Mouse (Mus musculus) embryo, embryonic 10.5 days (tissue): Measurements from ENCODE around the gene Arid3a.

Experiments
- DNase-seq: peaks from one replicate; pipeline ENCODE4 v3.0.0-alpha.2; 2015; ENCODE audit warnings: low spot score

Gene Arid3a

GRCm38 (mm10) chr10:79908167-79909091 is 18.4 kb upstream of the Arid3a start, which contains the start of gene Med16:
Gene Med16, minus strand, starts transcription at chr10:79908923.
- peak; percentile 98 for DNase-seq

GRCm38 (mm10) chr10:79909092-79909922 is 17.5 kb upstream of the Arid3a start:
- no peak for DNase-seq

GRCm38 (mm10) chr10:79910556-79910955 is 16.3 kb upstream of the Arid3a start, which contains the start of gene Gm26602:
Gene Gm26602, plus strand, starts transcription at chr10:79910856.
- no peak for DNase-seq

- no peak for DNase-seq
These were observed 14.4 kb upstream of the Arid3a start for GRCm38 (mm10) chr10:79912412-79912811.

- DNase-seq: no peak
These were observed 12.5 kb upstream of the Arid3a start for GRCm38 (mm10) chr10:79914131-79914947.

GRCm38 (mm10) chr10:79914948-79915596 is 11.8 kb upstream of the Arid3a start:
- DNase-seq: no peak

GRCm38 (mm10) chr10:79916081-79916480 is 10.8 kb upstream of the Arid3a start:
- no peak for DNase-seq

- DNase-seq: peak; percentile 89
These were observed 9.9 kb upstream of the Arid3a start, which contains the start of gene Kiss1r for GRCm38 (mm10) chr10:79916808-79917531. Gene Kiss1r, plus strand, starts transcription at chr10:79916971.

GRCm38 (mm10) chr10:79917532-79918100 is 9.2 kb upstream of the Arid3a start:
- no peak for DNase-seq

- no peak for DNase-seq
These were observed 8.4 kb upstream of the Arid3a start for GRCm38 (mm10) chr10:79918231-79919078.

- no peak for DNase-seq
These were observed 7.5 kb upstream of the Arid3a start for GRCm38 (mm10) chr10:79919251-79919849.

- DNase-seq: no peak
These were observed 6.6 kb upstream of the Arid3a start for GRCm38 (mm10) chr10:79920056-79920890.

GRCm38 (mm10) chr10:79920958-79921535 is 5.8 kb upstream of the Arid3a start, which contains the start of gene R3hdm4:
Gene R3hdm4, minus strand, starts transcription at chr10:79921208.
- DNase-seq: no peak

- DNase-seq: no peak
These were observed 5.3 kb upstream of the Arid3a start for GRCm38 (mm10) chr10:79921572-79921971.

- peak; percentile 91 for DNase-seq
These were observed 1.7 kb upstream of the Arid3a start for GRCm38 (mm10) chr10:79924998-79925784.

GRCm38 (mm10) chr10:79925785-79926490 is 905 bp upstream of the Arid3a start:
- no peak for DNase-seq
